Mouse (Mus musculus): ENCODE results near the gene Hmgcs2. TPM values are rescaled to one million over a fixed set of nuclear protein-coding genes. Genes with fewer than 3 reads are reported as not detected.

The Hmgcs2 gene
- polyA plus RNA-seq, 1 experiment = 19.7 TPM

DNA sequence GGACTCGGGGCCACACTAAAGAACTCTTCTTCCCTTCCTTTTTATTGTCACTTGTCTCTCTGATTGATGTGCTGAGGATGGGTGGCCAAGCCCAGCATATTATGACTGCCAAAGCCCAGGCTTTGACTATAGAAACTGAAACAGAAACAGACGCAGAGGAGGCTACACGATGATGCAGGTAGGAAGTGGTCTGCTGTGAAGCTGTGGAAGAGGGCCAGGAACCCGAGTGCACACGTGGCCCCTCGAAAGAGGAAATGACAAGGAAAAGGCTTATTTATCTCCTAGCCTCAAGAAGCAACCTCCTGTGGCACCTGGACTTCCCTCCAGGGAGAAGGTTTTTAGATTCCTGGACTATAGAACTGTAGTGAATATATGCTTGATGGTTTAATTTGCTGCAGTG is 67.9 kb downstream of the Hmgcs2 start:
- WGBS = 5% methylated on average over 6 of the region's 6 CpGs
- TF ChIP-seq CTCF (IDR thresholded peaks at IDR 0.05; ENCODE audit: extremely low read depth, insufficient read depth, insufficient read length, insufficient replicate concordance) (no peak), POLR2A (IDR thresholded peaks at IDR 0.05; ENCODE audit: low read depth, low read length) (no peak)
- Histone ChIP-seq H3K4me3 (ENCODE audit: extremely low read depth, insufficient read depth, insufficient read length) (peak overlapping the region; percentile 12; the same call in 1 of the 2 replicates), H3K36me3 (ENCODE audit: control insufficient read depth, insufficient read depth, low read length) (no peaks in the 10 kb centered on the region), H3K4me1 (ENCODE audit: control insufficient read depth, insufficient read depth, insufficient read length) (no peaks in the 10 kb centered on the region; the same call in 1 of the 2 replicates), H3K27me3 (ENCODE audit: control insufficient read depth, insufficient read depth, low read length) (no peaks in the 10 kb centered on the region), H3K27ac (ENCODE audit: insufficient read depth, low read length) (peak overlapping the region; percentile 62)
- peak; percentile 44 to 82 for DNase-seq (ENCODE audit: low read depth in 1 of 2, low spot score in 2 of 2)

DNA sequence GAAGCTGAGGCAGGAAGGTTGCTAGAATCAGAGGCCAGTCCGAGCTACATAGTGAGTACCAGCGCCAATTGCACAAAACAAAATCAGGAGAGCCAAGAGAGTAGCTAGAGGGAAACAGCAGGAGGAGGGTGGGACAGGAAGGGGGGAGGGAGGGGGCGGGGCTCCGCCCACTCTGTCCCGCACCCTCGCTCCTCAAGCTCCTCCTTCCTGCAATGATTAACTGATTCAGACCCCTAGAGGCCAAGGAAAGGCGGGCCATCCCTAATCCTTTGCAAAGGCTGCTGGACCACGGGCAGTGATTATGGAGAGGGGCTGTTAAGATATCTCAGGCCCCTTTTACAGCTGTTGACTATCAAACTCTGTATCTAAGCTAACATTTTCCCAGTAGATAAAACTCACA is 68.5 kb downstream of the Hmgcs2 start:
- 10% methylated on average over 7 of the region's 8 CpGs for whole genome bisulfite sequencing
- H3K27ac ChIP-seq (ENCODE audit: insufficient read depth, low read length) = peak overlapping the region; percentile 62

DNA sequence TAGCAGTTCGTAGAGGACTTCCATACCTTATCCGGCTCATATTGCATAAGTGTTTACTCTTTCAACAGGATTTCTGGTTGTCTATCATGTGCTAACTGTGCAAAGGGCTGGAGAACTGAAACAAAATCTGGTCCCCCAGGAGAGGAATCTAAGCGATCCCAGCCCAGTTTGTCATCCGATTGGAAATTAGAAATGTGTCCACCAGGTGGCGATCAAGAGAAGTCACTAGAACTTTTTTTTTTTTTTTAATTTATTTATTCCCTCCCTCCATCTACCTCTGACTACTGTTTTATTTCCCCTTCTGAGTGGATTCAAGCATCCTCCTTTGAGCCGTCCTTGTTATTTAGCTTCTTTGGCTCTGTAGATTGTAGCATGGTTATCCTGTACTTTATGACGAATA is 73.7 kb downstream of the Hmgcs2 start:
- H3K27ac ChIP-seq (ENCODE audit: insufficient read depth, low read length) = no peak overlapping the region
- no peaks in the 10 kb centered on the region for H3K4me1 ChIP-seq (ENCODE audit: control insufficient read depth, insufficient read depth, insufficient read length)
- TF ChIP-seq CTCF (IDR thresholded peaks at IDR 0.05; ENCODE audit: extremely low read depth, insufficient read depth, insufficient read length, insufficient replicate concordance) = 0 out of 2 replicates have a peak, but pooled peaks have one; percentile 4
- no peak for TF ChIP-seq POLR2A (IDR thresholded peaks at IDR 0.05; ENCODE audit: low read depth, low read length)
- H3K4me3 ChIP-seq (ENCODE audit: extremely low read depth, insufficient read depth, insufficient read length) = no peak overlapping the region
- H3K36me3 ChIP-seq (ENCODE audit: control insufficient read depth, insufficient read depth, low read length) = no peaks in the 10 kb centered on the region
- no peaks in the 10 kb centered on the region for H3K27me3 ChIP-seq (ENCODE audit: control insufficient read depth, insufficient read depth, low read length)
- WGBS = 29% methylated on average over 7 of the region's 7 CpGs
- DNase-seq (ENCODE audit: low read depth in 1 of 2, low spot score in 2 of 2) = peak in 1 of 2 experiments; percentile 52

More for the DNA sequence above, 68.5 kb downstream of the Hmgcs2 start:
- Histone ChIP-seq H3K27me3 (ENCODE audit: control insufficient read depth, insufficient read depth, low read length) (no peaks in the 10 kb centered on the region), H3K36me3 (ENCODE audit: control insufficient read depth, insufficient read depth, low read length) (no peaks in the 10 kb centered on the region), H3K4me1 (ENCODE audit: control insufficient read depth, insufficient read depth, insufficient read length) (no peaks in the 10 kb centered on the region; the same call in 1 of the 2 replicates), H3K4me3 (ENCODE audit: extremely low read depth, insufficient read depth, insufficient read length) (peak overlapping the region; percentile 12)
- TF ChIP-seq CTCF (IDR thresholded peaks at IDR 0.05; ENCODE audit: extremely low read depth, insufficient read depth, insufficient read length, insufficient replicate concordance) (no peak), POLR2A (IDR thresholded peaks at IDR 0.05; ENCODE audit: low read depth, low read length) (no peak)
- DNase-seq (ENCODE audit: low read depth in 1 of 2, low spot score in 2 of 2) = peak in 1 of 2 experiments; percentile 41

DNA sequence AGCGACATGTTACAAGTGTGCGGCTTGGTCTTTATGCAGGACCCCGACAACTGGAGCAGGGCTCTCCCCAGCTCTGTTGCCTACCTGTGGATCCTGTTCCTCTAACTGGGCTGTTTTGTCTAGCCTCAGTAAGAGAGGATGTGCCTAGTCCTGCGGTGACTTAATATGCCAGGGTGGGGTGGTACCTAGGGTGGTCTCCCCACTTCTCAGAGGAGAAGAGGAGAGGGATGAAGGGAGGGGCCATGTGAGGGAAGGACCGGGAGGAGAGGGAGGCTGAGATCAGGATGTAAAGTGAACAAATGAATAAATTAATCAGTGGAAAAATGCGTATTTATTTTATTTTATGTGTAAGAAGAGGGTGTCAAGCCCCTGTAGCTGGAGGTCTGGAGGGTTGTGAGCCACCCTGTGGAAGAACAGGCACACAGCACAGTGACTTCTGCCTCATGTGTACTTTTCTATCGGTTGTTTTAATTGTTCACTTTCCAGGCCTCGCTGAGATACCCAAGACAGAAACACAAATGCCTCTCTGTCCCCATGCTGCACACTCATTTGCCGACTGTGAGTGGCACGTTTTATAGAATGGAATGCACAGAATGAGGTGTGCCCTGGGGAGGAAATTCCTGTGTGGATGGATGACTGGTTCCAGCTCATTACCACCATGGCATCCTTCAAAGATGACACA is 75.2 kb downstream of the Hmgcs2 start:
- WGBS = 82% methylated on average over 10 of the region's 10 CpGs
- TF ChIP-seq POLR2A (IDR thresholded peaks at IDR 0.05; ENCODE audit: low read depth, low read length) (no peak), CTCF (IDR thresholded peaks at IDR 0.05; ENCODE audit: extremely low read depth, insufficient read depth, insufficient read length, insufficient replicate concordance) (no peak)
- H3K4me1 ChIP-seq (ENCODE audit: control insufficient read depth, insufficient read depth, insufficient read length) = no peaks in the 10 kb centered on the region
- H3K36me3 ChIP-seq (ENCODE audit: control insufficient read depth, insufficient read depth, low read length) = no peaks in the 10 kb centered on the region
- no peak for DNase-seq (ENCODE audit: low read depth in 1 of 2, low spot score in 2 of 2)
- no peak overlapping the region for H3K27ac ChIP-seq (ENCODE audit: insufficient read depth, low read length)
- H3K27me3 ChIP-seq (ENCODE audit: control insufficient read depth, insufficient read depth, low read length) = no peaks in the 10 kb centered on the region
- no peak overlapping the region for H3K4me3 ChIP-seq (ENCODE audit: extremely low read depth, insufficient read depth, insufficient read length)

DNA sequence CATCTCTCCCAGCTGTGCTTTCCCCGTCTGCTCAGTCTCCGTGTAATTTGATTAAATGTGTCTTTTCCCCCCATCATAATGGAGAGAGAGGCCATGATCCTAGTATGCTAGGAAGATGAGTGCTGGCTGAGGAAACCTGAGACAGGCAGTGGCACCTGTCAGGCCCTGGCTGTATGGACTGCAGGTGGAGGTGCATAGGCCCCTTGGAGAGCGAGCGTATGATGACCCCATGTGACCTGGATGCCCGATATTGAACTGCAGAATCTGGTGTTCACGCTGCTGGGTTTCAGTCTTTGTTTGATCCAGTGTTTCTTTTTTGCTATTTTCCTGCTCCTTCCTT is 75.8 kb downstream of the Hmgcs2 start:
- WGBS = 93% methylated on average over 6 of the region's 6 CpGs

DNA sequence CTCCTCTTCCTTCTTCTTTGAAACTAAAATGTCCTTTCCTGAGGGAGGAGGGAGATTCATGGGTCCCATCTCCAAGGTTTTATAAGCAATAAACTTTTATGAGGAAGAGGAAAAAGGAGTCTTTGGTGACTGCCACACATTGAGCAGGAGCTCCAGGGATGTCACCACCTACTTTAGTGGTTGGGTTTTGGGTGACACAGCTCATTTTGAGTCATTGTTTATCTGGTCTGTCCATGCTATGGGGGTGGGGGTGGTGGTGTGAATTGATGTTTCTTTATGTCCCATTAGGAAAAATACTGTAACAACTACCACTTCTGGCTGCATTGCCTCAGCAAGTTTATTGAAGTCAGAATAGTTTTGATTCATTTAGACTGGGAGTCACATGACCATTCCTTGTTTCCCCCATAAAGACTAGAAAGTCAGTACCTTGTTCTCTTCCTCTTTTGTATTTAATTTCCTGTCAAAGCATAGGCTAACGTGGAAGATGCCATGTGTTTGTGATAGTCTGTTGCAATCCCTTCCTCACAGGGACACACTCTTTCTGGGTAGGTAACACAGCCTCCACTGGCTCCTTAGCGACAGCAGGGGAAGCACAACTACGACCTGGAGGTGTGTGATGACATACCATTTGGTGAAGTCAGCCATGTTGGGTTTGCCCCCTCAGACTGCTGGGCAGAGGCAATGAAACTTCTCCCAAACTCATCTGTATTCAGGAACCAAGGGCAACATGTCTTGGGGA is 76.6 kb downstream of the Hmgcs2 start:
- Histone ChIP-seq H3K27me3 (ENCODE audit: control insufficient read depth, insufficient read depth, low read length) (no peaks in the 10 kb centered on the region), H3K4me3 (ENCODE audit: extremely low read depth, insufficient read depth, insufficient read length) (no peak overlapping the region), H3K4me1 (ENCODE audit: control insufficient read depth, insufficient read depth, insufficient read length) (no peaks in the 10 kb centered on the region), H3K36me3 (ENCODE audit: control insufficient read depth, insufficient read depth, low read length) (no peaks in the 10 kb centered on the region), H3K27ac (ENCODE audit: insufficient read depth, low read length) (no peak overlapping the region)
- TF ChIP-seq POLR2A (IDR thresholded peaks at IDR 0.05; ENCODE audit: low read depth, low read length) (no peak), CTCF (IDR thresholded peaks at IDR 0.05; ENCODE audit: extremely low read depth, insufficient read depth, insufficient read length, insufficient replicate concordance) (no peak)
- no peak for DNase-seq (ENCODE audit: low read depth in 1 of 2, low spot score in 2 of 2)
- WGBS = 50% methylated on average over 3 of the region's 3 CpGs

More for the DNA sequence above, 75.8 kb downstream of the Hmgcs2 start:
- DNase-seq (ENCODE audit: low read depth in 1 of 2, low spot score in 2 of 2) = no peak
- H3K27me3 ChIP-seq (ENCODE audit: control insufficient read depth, insufficient read depth, low read length) = no peaks in the 10 kb centered on the region
- no peak overlapping the region for H3K27ac ChIP-seq (ENCODE audit: insufficient read depth, low read length)
- H3K4me3 ChIP-seq (ENCODE audit: extremely low read depth, insufficient read depth, insufficient read length) = no peak overlapping the region
- no peaks in the 10 kb centered on the region for H3K36me3 ChIP-seq (ENCODE audit: control insufficient read depth, insufficient read depth, low read length)
- no peaks in the 10 kb centered on the region for H3K4me1 ChIP-seq (ENCODE audit: control insufficient read depth, insufficient read depth, insufficient read length)
- TF ChIP-seq POLR2A (IDR thresholded peaks at IDR 0.05; ENCODE audit: low read depth, low read length) (no peak), CTCF (IDR thresholded peaks at IDR 0.05; ENCODE audit: extremely low read depth, insufficient read depth, insufficient read length, insufficient replicate concordance) (no peak)

Other genes starting within 250 kb of the Hmgcs2 start
- gene Adam30, start 119.8 kb upstream of the Hmgcs2 start, polyA plus RNA-seq (2012; rRNA removed) = not detected in 2 replicates
- gene Reg4, start 58.3 kb upstream of the Hmgcs2 start, polyA plus RNA-seq (2012; rRNA removed) = not detected in 2 replicates
- gene Phgdh, start 59.6 kb downstream of the Hmgcs2 start, polyA plus RNA-seq (2012; rRNA removed) = 53.1 and 70.7 TPM in 2 replicates
- 0.68 and 0.96 TPM in 2 replicates for gene Zfp697, start 102.0 kb downstream of the Hmgcs2 start, polyA plus RNA-seq (2012; rRNA removed)
- gene Gm4450, start 176.7 kb downstream of the Hmgcs2 start, polyA plus RNA-seq (2012; rRNA removed) = 0.18 TPM in 1 of 2 replicates, not detected in the other
- not detected in 2 replicates for gene Hsd3b4, start 230.1 kb downstream of the Hmgcs2 start, polyA plus RNA-seq (2012; rRNA removed)

Data from spleen, adult 2 months (tissue).